Mouse (Mus musculus): Measurements from ENCODE around the gene Gmps.

DNA sequence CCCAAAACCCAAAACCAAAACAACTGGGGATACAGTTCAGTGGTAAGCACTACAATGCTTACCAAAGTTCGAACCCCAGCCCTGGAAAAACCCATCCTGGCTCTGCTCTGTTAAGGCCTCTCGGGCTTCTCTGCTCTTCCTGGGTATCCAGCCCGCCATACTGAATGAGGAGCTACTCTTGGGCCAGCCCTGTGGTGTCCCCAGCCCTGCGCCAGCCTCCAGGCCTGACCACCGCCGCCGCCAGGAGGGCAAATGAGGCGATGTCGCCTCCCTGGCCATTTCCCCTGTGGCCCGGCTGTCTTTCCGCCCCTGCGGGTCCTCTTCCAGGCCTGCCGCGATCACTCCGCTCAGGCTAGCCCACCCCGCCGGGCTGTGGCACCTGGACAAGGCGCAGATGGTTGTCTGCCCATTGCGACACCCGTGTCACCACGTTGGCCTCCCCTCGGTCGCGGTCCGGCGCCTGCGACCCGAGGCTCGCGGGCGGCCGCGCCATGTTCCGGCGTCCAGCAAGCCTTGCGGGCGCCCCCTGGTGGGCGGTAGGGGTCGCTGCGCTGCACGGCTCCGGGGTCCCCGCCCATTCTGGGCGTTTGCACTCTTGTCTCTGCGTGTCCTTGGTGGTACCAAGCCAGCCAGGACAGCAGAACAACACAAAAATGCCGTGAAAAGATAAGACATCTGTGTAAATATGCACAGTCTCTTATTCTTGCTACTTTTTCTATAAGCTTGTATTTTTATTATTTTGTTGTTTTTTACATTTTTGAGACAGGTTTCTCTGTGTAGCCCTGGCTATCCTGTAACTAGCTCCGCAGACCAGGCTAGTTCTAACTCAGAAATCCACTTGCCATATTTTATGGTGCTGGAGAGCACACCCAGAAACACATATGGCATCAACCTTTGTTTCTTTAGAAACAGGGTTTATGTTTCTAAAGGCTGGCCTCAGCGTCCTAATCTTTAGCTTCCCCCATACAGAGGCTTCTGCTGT lies 46.7 kb upstream of the Gmps start, which contains the start of gene E130311K13Rik:
- TF ChIP-seq CTCF (IDR thresholded peaks at IDR 0.05; ENCODE audit: low read depth, low read length) (peak; percentile 71), POLR2A (IDR thresholded peaks at IDR 0.05; ENCODE audit: borderline replicate concordance, low read depth, low read length) (no peak)
